Mouse (Mus musculus) layer of hippocampus, adult 18-20 months (tissue): Measurements from ENCODE around the gene Kdm2b. TPM values are rescaled to one million over a fixed set of nuclear protein-coding genes. Genes with fewer than 3 reads are reported as not detected.

Source experiments
- DNase-seq, 2 experiments: peaks; one replicate each; pipeline ENCODE4 v3.0.0; 2022; ENCODE audit warnings: low spot score in 2 of 2
- total RNA-seq, 2 experiments: library from RNA; stranded (reverse); gene quantifications; 2 replicates each; pipeline ENCODE4 v1.2.3; 2021

The Kdm2b gene
- total RNA-seq, 2 experiments from 2014 or later: 33.5 to 39.4 TPM

GRCm38 (mm10) chr5:123013599-123014315 lies 24.1 kb upstream of the Kdm2b start:
- DNase-seq: peak; percentile 62 to 83

- no peak for DNase-seq
These were observed 22.1 kb upstream of the Kdm2b start for GRCm38 (mm10) chr5:123011705-123012104.

- DNase-seq: no peak
These were observed 21.2 kb upstream of the Kdm2b start for GRCm38 (mm10) chr5:123010806-123011205.

GRCm38 (mm10) chr5:123009873-123010272 lies 20.2 kb upstream of the Kdm2b start:
- peak in 1 of 2 experiments; percentile 64 for DNase-seq

GRCm38 (mm10) chr5:123008877-123009493 lies 19.4 kb upstream of the Kdm2b start:
- peak in 1 of 2 experiments; percentile 77 for DNase-seq

GRCm38 (mm10) chr5:123005716-123006592 lies 16.3 kb upstream of the Kdm2b start:
- no peak for DNase-seq

- no peak for DNase-seq
These were observed 11.3 kb upstream of the Kdm2b start for GRCm38 (mm10) chr5:123000901-123001300.

- DNase-seq: peak; percentile 71 to 77
These were observed 7.9 kb upstream of the Kdm2b start for GRCm38 (mm10) chr5:122997205-122998204.

GRCm38 (mm10) chr5:122994910-122995309 lies 5.3 kb upstream of the Kdm2b start:
- DNase-seq: no peak

GRCm38 (mm10) chr5:122994303-122994846 lies 4.8 kb upstream of the Kdm2b start:
- DNase-seq: peak; percentile 55 to 87

GRCm38 (mm10) chr5:122993811-122994210 lies 4.2 kb upstream of the Kdm2b start:
- DNase-seq: no peak

GRCm38 (mm10) chr5:122991350-122992004 lies 1.9 kb upstream of the Kdm2b start:
- DNase-seq: no peak

- DNase-seq: no peak
These were observed 963 bp upstream of the Kdm2b start for GRCm38 (mm10) chr5:122990411-122991160.

- DNase-seq: peak; percentile 56 to 80
These were observed 560 bp downstream of the Kdm2b start for GRCm38 (mm10) chr5:122989001-122989525.

GRCm38 (mm10) chr5:122988021-122988751 lies 1.4 kb downstream of the Kdm2b start:
- DNase-seq: peak; percentile 54 to 58

GRCm38 (mm10) chr5:122987211-122988020 lies 2.2 kb downstream of the Kdm2b start:
- DNase-seq: peak in 1 of 2 experiments; percentile 44

GRCm38 (mm10) chr5:122986091-122986493 lies 3.5 kb downstream of the Kdm2b start:
- no peak for DNase-seq
